Mouse (Mus musculus): ENCODE results near the gene Ctrc. TPM values are rescaled to one million over a fixed set of nuclear protein-coding genes. Genes with fewer than 3 reads are reported as not detected.

The Ctrc gene
- not detected in 2 replicates for polyA plus RNA-seq (2016; fragmentation: Nextera tagmentation; extraction: Ambion mirVana)

GRCm38 (mm10) chr4:141845999-141846398 is at the start of gene Ctrc:
TSS of gene Ctrc (minus strand) at chr4:141846359.
- Histone ChIP-seq H3K9ac (replicated peaks) (no peak within 1 kb of the TSS), H3K36me3 (no peaks in the 10 kb centered on the region), H3K4me1 (replicated peaks) (no peaks in the 10 kb centered on the region), H3K27me3 (no peaks in the 10 kb centered on the region), H3K4me3 (replicated peaks) (no peak within 1 kb of the TSS), H3K27ac (no peak within 1 kb of the TSS), H3K9me3 (no peaks in the 10 kb centered on the region), H3K4me2 (no peak within 1 kb of the TSS)
- 72% methylated on average over 6 of the region's 6 CpGs for WGBS
- no peak for ATAC-seq (ENCODE audit: insufficient number of reproducible peaks, insufficient read depth, low FRiP score, low TSS enrichment, low read depth)

GRCm38 (mm10) chr4:141895772-141896171 is 49.6 kb upstream of the Ctrc start:
- Histone ChIP-seq H3K4me3 (replicated peaks) (no peak overlapping the region), H3K4me1 (replicated peaks) (peaks cover 10% of the 10 kb centered on the region), H3K4me2 (no peak overlapping the region), H3K9ac (replicated peaks) (no peak overlapping the region), H3K27ac (no peak overlapping the region), H3K27me3 (no peaks in the 10 kb centered on the region), H3K9me3 (no peaks in the 10 kb centered on the region), H3K36me3 (no peaks in the 10 kb centered on the region)
- WGBS, result 52% methylated on average over 12 of the region's 12 CpGs
- no peak for ATAC-seq (ENCODE audit: insufficient number of reproducible peaks, insufficient read depth, low FRiP score, low TSS enrichment, low read depth)

- Histone ChIP-seq H3K9ac (replicated peaks) (no peak overlapping the region), H3K4me3 (replicated peaks) (no peak overlapping the region), H3K27me3 (no peaks in the 10 kb centered on the region), H3K4me1 (replicated peaks) (no peaks in the 10 kb centered on the region; the same call in 1 of the 2 replicates), H3K36me3 (no peaks in the 10 kb centered on the region), H3K9me3 (no peaks in the 10 kb centered on the region), H3K27ac (no peak overlapping the region), H3K4me2 (no peak overlapping the region)
- WGBS, result 83% methylated on average over 8 of the region's 8 CpGs
- ATAC-seq (ENCODE audit: insufficient number of reproducible peaks, insufficient read depth, low FRiP score, low TSS enrichment, low read depth), result no peak
Measured at GRCm38 (mm10) chr4:141893157-141893784, 47.1 kb upstream of the Ctrc start.

GRCm38 (mm10) chr4:141886385-141886968 is 40.3 kb upstream of the Ctrc start:
- ATAC-seq (ENCODE audit: insufficient number of reproducible peaks, insufficient read depth, low FRiP score, low TSS enrichment, low read depth), result peak; percentile 26; the same call in 1 of the 2 replicates
- peaks cover 16% of the 10 kb centered on the region for H3K4me1 ChIP-seq (replicated peaks)
- 27% methylated on average over 6 of the region's 6 CpGs for WGBS

GRCm38 (mm10) chr4:141885451-141885850 is 39.3 kb upstream of the Ctrc start:
- Histone ChIP-seq H3K27me3 (0 out of 2 replicates have a peak, but pooled peaks cover 5% of the 10 kb centered on the region), H3K27ac (no peak overlapping the region), H3K4me1 (replicated peaks) (peaks cover 19% of the 10 kb centered on the region), H3K4me2 (no peak overlapping the region), H3K9ac (replicated peaks) (no peak overlapping the region), H3K9me3 (no peaks in the 10 kb centered on the region), H3K36me3 (no peaks in the 10 kb centered on the region), H3K4me3 (replicated peaks) (no peak overlapping the region)
- WGBS, result 59% methylated on average over 9 of the region's 9 CpGs
- ATAC-seq (ENCODE audit: insufficient number of reproducible peaks, insufficient read depth, low FRiP score, low TSS enrichment, low read depth), result no peak

More at GRCm38 (mm10) chr4:141886385-141886968, 40.3 kb upstream of the Ctrc start:
- Histone ChIP-seq H3K27me3 (0 out of 2 replicates have a peak, but pooled peaks cover 5% of the 10 kb centered on the region), H3K9me3 (no peaks in the 10 kb centered on the region), H3K9ac (replicated peaks) (no peak overlapping the region), H3K4me2 (no peak overlapping the region), H3K4me3 (replicated peaks) (no peak overlapping the region), H3K27ac (peak overlapping the region; percentile 50; the same call in 1 of the 2 replicates), H3K36me3 (no peaks in the 10 kb centered on the region)

- Histone ChIP-seq H3K36me3 (no peaks in the 10 kb centered on the region), H3K27ac (no peak overlapping the region), H3K27me3 (peaks cover 5% of the 10 kb centered on the region; the same call in 1 of the 2 replicates), H3K9me3 (no peaks in the 10 kb centered on the region), H3K4me3 (replicated peaks) (no peak overlapping the region), H3K9ac (replicated peaks) (no peak overlapping the region), H3K4me2 (no peak overlapping the region), H3K4me1 (replicated peaks) (peaks cover 21% of the 10 kb centered on the region)
- WGBS, result 89% methylated on average over 7 of the region's 7 CpGs
- no peak for ATAC-seq (ENCODE audit: insufficient number of reproducible peaks, insufficient read depth, low FRiP score, low TSS enrichment, low read depth)
Measured at GRCm38 (mm10) chr4:141882858-141883257, 36.7 kb upstream of the Ctrc start.

- Histone ChIP-seq H3K4me1 (replicated peaks) (peaks cover 21% of the 10 kb centered on the region), H3K4me3 (replicated peaks) (no peak overlapping the region), H3K27me3 (peaks cover 5% of the 10 kb centered on the region; the same call in 1 of the 2 replicates), H3K9me3 (no peaks in the 10 kb centered on the region), H3K9ac (replicated peaks) (no peak overlapping the region), H3K4me2 (no peak overlapping the region), H3K36me3 (no peaks in the 10 kb centered on the region), H3K27ac (no peak overlapping the region)
- no peak for ATAC-seq (ENCODE audit: insufficient number of reproducible peaks, insufficient read depth, low FRiP score, low TSS enrichment, low read depth)
- WGBS, result 83% methylated on average over 5 of the region's 5 CpGs
Measured at GRCm38 (mm10) chr4:141881950-141882349, 35.8 kb upstream of the Ctrc start.

- no peaks in the 10 kb centered on the region for H3K36me3 ChIP-seq
- no peak for ATAC-seq (ENCODE audit: insufficient number of reproducible peaks, insufficient read depth, low FRiP score, low TSS enrichment, low read depth)
- no peak overlapping the region for H3K4me3 ChIP-seq (replicated peaks)
- H3K27ac ChIP-seq, result no peak overlapping the region
- 52% methylated on average over 10 of the region's 10 CpGs for WGBS
- no peaks in the 10 kb centered on the region for H3K9me3 ChIP-seq
- H3K9ac ChIP-seq (replicated peaks), result no peak overlapping the region
- peaks cover 6% of the 10 kb centered on the region; the same call in 1 of the 2 replicates for H3K27me3 ChIP-seq
- no peak overlapping the region for H3K4me2 ChIP-seq
- peaks cover 17% of the 10 kb centered on the region for H3K4me1 ChIP-seq (replicated peaks)
Measured at GRCm38 (mm10) chr4:141881289-141881914, 35.2 kb upstream of the Ctrc start.

- H3K9me3 ChIP-seq, result no peaks in the 10 kb centered on the region
- peaks cover 18% of the 10 kb centered on the region; the same call in 1 of the 2 replicates for H3K27me3 ChIP-seq
- peaks cover 15% of the 10 kb centered on the region for H3K4me1 ChIP-seq (replicated peaks)
- H3K27ac ChIP-seq, result no peak overlapping the region
- H3K4me3 ChIP-seq (replicated peaks), result no peak overlapping the region
- no peak for ATAC-seq (ENCODE audit: insufficient number of reproducible peaks, insufficient read depth, low FRiP score, low TSS enrichment, low read depth)
- 33% methylated on average over 9 of the region's 9 CpGs for WGBS
- no peak overlapping the region for H3K9ac ChIP-seq (replicated peaks)
- no peak overlapping the region for H3K4me2 ChIP-seq
- no peaks in the 10 kb centered on the region for H3K36me3 ChIP-seq
Measured at GRCm38 (mm10) chr4:141879875-141880274, 33.7 kb upstream of the Ctrc start.

- Histone ChIP-seq H3K4me1 (replicated peaks) (peaks cover 20% of the 10 kb centered on the region), H3K36me3 (no peaks in the 10 kb centered on the region), H3K9me3 (no peaks in the 10 kb centered on the region), H3K4me3 (replicated peaks) (no peak overlapping the region), H3K27ac (no peak overlapping the region), H3K9ac (replicated peaks) (no peak overlapping the region), H3K27me3 (peaks cover 26% of the 10 kb centered on the region), H3K4me2 (no peak overlapping the region)
- no peak for ATAC-seq (ENCODE audit: insufficient number of reproducible peaks, insufficient read depth, low FRiP score, low TSS enrichment, low read depth)
- 82% methylated on average over 4 of the region's 4 CpGs for WGBS
Measured at GRCm38 (mm10) chr4:141879074-141879473, 32.9 kb upstream of the Ctrc start.

GRCm38 (mm10) chr4:141878621-141879020 is 32.5 kb upstream of the Ctrc start:
- Histone ChIP-seq H3K27me3 (peaks cover 31% of the 10 kb centered on the region), H3K4me3 (replicated peaks) (no peak overlapping the region), H3K4me2 (no peak overlapping the region), H3K9me3 (no peaks in the 10 kb centered on the region), H3K9ac (replicated peaks) (no peak overlapping the region), H3K4me1 (replicated peaks) (peaks cover 25% of the 10 kb centered on the region), H3K27ac (no peak overlapping the region), H3K36me3 (no peaks in the 10 kb centered on the region)
- 57% methylated on average over 7 of the region's 7 CpGs for WGBS
- no peak for ATAC-seq (ENCODE audit: insufficient number of reproducible peaks, insufficient read depth, low FRiP score, low TSS enrichment, low read depth)

Measured in limb, embryonic 12.5 days (tissue).